Mouse (Mus musculus) brain, adult 2 months (tissue): ENCODE measurements at regions not wholly inside any gene's neighbourhood (a gene's known extent, or its start where the extent isn't known, plus 50 kb on each side); places are given as distances from the start of the nearest gene placed in this dataset.
"Not testable (repeated sequence)": the region's sequence is repeated elsewhere in the genome, so short reads cannot be mapped to it uniquely, and the experiment has no call there.

ENCODE experiments used
- DNase-seq: peaks from one replicate; pipeline ENCODE4 v3.0.0; 2011; ENCODE audit warnings: low read depth, low spot score

DNA sequence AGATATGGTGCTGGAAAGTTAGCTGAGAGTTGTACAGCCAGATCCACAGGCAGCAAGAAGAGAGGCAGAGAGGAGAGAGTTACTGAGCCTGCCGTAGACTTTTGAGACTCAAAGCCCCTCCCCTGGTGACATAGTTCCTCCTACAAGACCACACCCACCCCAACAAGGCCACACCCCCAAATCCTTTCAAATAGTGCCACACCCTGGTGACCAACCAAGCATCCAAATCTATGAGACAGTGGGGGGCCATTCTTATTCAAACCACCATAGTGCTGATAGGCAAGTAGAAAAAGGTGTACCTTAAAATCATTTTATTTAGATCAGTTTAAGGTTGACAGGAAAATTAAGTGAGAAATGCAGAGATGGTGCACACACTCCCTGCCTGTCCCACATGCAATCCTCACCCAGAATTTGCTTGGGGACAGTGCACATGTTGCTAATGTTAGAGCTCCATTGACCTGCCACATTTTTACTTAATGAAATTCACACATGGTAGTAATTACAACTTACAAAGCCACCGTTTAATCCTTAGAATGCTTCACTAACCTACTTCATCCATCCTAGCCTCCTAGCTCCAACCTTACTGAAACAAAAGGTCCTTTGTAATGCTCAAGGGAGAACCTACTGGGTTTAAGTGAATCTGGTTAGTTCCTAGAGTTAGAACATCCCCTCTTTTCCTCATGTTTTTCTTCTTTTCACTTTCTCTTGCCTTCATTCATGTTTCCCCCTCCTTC, 86.5 kb downstream of the Phlda1 start:
- DNase-seq, result no peak

DNA sequence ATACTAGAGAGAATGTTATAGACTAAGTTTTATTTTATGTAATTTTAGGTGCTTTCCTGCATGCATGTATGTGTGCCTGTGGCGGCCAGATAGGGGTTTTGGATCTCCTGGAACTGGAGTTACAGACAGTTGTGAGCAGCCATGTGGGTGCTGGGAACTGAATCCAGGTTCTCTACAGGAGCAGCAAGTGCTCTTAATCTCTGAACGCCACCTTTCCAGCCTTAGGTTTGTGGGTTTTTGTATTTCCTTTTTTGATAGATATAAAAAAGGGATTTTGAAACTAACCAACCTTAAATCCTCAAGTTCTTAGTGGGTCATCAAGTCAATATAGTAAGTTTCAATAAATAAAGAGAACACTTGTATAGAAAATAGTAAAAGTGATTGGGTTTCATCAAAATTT, 87.2 kb downstream of the Phlda1 start:
- no peak for DNase-seq

GRCm38 (mm10) chr10:111594171-111594570, 88.1 kb downstream of the Phlda1 start:
- DNase-seq, result no peak

DNA sequence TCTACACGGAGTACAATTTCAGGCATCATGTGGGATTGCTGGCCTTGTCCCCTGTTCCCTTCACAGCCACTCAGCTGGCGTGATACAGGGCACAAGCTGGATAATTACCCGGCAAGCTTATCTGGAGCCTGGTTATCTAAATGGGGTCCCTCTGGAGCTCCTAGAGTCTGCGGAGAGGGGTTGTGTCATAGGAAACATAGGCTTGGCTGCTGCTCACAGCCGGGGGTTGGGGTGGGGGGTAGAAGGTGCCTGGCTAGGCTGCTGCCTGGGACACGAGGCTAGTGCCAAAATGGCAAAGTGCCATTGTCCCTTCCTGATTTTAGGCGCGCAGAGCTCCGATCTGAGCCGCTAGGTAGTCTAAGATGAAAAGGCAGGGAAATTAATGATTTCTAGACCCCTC, 88.6 kb downstream of the Phlda1 start:
- DNase-seq, result no peak

DNA sequence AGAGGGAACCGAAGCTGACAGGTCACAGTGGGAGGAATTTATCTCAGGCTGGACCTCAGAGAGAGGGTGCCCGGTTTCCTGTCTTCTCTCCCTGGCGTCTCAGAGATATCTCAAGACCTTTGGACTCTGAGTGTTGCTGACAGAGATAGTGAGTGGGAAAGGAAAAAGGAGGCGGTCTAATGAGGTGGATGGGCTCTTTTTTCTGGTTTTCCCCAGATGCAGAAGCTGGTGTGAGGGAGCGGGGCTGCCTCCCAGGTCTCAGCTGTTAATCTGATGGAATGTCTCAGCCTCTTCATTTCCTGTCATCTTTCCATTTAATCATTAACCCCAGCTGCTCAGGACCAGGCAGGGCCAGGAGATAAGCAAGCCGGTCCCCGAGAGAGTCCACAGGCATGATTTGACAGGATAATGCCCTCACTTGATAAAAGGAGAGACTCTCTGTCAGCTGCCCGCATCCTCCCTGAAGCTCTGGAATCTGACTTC, 89.5 kb downstream of the Phlda1 start:
- DNase-seq, result no peak

GRCm38 (mm10) chr10:111598650-111599049, 92.6 kb downstream of the Phlda1 start:
- DNase-seq, result no peak

GRCm38 (mm10) chr10:111599297-111600250, 93.5 kb downstream of the Phlda1 start:
- DNase-seq, result no peak

DNA sequence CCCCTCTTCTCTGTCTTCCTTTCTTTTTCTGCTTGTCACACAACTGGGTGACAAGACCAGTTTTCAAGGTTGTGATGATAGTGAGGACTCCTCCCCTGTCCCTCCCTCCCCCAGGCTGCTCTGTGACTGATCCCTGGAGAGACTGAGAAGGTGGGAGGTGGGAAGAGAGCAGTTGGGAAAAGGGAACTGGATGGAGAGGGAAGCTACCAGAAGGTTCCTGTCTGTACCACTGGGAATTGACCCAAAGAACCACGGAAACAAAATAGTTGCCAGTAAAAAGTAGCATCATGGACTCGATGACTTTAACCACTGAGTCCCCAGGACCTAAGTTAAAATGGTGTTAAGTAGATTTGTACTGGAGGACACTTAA, 94.2 kb downstream of the Phlda1 start:
- no peak for DNase-seq

DNA sequence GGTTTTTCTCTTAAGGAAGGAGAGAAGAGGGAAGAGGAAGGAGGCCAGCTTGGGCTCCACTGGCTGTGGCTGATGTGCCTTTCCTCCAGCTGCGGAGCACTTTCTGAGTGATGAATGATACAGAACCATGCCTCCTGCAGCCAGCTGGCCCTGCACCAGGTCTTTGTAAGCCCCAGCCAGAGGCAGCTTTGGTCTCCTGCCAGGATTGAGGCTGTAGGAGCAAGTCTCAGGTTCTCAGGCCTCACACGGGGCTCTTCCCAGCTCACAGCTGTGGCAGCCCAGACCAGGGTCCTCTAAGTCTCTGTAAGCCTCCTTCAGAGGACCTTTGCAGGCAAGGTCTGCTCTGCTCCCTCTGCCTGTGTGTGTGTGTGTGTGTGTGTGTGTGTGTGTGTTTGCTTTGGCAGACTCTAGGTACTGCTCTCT, 94.6 kb downstream of the Phlda1 start:
- peak; percentile 83 for DNase-seq

DNA sequence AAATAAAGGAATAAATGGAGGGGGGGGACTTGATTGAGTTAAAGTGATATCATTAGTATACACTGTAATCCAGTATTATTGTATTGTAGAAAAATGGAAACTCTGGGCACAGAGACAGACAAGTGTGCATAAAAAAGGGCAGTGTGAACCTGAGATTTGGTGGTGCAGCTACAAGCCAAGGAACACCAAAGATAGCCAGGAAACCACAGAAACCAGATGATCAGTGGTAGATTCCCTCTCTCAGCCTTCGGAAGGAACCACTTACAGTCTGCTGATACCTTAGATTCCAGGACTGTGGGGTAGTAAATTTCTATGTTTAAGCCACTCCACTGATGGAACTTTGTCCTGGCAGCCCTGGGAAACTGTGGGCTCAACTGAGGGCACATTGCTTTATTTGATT, 97.1 kb downstream of the Phlda1 start:
- DNase-seq, result no peak

DNA sequence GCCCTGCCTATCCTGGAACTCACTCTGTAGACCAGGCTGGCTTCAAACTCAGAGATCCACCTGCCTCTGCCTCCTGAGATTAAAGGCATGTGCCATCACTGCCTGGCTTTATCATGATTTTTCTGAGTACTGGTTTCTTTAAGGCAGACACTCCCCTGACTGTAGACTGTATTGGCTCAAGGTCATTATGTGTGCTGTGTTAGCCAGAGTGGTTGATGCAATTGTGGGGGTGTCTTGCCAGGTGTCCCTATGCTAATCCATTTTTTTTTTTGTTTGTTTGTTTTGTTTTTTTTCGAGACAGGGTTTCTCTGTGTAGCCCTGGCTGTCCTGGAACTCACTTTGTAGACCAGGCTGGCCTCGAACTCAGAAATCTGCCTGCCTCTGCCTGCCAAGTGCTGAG, 101.3 kb downstream of the Phlda1 start:
- not testable (repeated sequence) for DNase-seq

DNA sequence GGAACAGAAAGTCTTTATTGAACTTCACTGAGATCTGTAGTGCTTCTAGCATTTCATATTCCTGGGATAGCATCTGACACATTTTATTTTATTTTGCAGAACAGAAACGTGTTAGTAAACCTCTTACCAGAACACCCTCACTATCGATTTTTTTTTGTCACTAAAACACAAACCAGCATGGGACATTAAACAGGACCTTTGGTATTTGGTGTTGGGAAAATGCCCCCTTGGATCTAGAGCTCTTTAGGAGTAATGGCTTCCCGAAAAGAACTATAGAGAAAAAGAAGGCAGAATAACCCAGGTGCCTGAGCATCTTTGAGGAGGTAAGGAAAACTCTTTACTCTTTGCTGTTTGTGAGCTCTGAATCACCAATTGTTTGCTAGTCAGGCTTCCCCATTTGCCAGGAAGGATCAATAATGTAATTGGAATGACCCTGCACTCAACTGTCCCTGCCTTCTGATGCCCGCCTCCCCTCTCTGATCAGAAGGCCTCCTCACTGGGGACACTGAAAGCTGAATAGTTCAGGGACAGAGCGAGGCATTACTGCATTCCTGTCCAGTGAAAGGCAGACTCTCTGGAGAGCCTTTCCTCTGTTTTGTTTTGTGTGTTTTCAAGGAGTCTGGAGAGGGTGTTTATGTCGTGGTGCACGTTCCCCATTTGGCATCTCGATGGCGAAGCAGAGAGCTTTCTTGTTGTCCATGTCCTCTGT, 102.5 kb downstream of the Phlda1 start:
- no peak for DNase-seq

- DNase-seq, result no peak
Measured at GRCm38 (mm10) chr10:111609889-111610288, 103.8 kb downstream of the Phlda1 start.

- peak; percentile 28 for DNase-seq
Measured at GRCm38 (mm10) chr10:111619627-111620270, 113.7 kb downstream of the Phlda1 start.

DNA sequence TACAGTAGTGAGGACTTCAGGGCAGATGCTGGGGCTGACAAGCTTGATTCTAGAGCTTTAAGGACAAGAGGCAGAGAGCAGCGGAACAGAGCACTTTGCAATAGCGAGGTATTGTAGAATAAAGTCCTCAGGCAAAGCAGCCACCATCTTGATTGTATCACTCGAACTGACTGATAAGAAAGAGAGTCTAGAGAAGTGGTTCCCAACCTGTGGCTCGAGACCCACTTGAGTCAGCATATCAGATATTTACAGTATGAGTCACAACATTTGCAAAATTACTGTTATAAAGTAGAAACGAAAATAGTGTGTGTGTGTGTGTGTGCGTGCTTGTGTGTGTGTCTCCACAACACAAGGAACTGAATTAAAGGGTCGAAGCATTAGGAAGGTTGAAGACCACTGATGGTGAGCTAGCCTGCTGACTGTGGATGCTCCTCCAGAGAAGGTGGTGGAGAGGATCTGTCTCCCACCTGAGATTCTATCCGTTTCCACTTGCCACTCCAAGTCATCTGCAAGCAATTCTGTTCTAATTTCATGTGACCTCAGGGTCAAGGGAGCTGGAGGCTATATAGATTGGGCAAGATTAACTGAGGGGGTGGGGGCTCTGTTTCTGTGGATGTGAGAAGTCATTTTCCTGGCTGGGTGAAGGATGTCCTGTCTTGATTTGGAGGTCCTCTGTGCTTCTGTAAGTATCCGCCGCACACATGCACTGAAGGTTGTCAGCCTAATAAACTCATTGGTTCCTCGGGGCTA, 115.0 kb downstream of the Phlda1 start:
- no peak for DNase-seq

DNA sequence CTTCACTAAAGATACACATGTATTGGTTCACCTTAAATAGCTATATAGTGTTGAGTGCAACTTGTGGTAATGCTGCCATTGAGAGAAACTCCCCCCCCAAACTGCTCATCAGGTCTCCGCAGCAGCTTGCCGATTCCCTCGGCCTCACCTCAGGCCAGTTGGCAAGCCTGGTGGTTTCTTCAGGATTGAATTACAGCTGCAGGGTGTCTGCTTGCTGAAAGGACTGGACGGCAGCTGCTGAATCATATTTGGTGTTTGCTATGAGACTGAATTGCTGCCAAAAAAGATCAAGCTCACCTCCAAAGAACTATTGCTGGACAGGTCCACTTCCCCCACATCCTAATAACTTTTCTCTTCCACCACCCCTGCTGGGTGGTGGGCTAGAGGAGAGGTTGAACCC, 116.7 kb downstream of the Phlda1 start:
- no peak for DNase-seq

- no peak for DNase-seq
Measured at GRCm38 (mm10) chr10:111624021-111624420, 117.9 kb downstream of the Phlda1 start.

DNA sequence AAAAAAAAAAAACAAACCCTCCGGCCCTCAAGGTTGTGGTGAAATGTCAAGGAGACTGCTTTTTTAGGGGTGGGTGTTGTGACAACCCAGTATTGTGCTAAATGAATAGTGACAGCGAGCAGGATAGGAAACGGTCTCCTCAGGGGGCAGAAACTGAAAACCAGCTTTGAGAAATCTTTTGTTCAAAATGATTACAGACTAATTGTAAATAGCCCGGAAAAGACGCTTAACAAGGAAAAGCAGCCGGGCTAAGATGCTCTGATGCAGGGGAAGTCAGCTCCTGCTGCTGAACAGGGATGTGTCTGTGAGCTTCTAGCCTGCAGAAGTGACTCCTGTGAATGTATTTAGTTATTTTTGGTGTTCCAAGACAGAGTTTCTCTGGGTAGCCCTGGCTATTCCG, 118.5 kb downstream of the Phlda1 start:
- DNase-seq, result peak; percentile 22

GRCm38 (mm10) chr10:111625573-111625972, 119.5 kb downstream of the Phlda1 start:
- DNase-seq, result no peak

DNA sequence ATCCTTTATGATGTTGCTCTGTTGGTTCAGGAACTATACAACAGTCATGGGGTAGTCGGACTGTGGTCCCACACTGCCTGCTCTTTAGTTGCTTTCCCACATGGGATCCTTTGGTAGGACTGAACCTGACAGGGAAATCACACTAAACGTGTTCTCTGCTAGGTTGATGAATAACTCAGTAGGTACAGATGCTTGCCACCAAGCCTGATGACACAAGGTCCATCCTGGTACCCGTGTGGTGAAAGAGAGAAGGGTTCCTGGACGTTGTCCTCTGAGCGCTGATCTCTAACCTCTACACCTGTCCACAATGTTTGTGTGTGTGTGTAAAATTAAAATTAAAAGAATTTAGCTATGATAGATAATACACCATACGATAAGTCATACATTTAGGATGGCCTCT, 119.9 kb downstream of the Phlda1 start:
- no peak for DNase-seq

DNA sequence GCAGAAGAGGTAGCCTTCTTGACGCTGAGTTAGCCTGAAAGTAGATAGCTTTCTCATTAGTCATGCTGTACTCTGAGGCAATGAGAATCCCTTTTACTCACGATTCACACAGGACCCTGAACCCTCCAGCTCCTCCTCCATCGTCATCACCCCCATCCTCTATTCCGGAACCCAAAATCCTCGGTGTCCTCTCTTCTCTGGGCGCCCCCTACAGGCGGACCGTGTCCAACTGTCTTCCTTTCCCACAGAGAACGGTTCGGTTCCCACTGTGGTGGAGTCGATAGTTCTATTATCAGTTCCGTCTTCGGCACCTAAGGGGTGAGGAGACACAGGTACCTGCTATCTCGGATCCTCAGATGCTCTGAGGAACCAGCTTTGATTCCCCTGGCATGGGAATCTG, 130.2 kb downstream of the Phlda1 start:
- no peak for DNase-seq
